Mouse (Mus musculus) midbrain, embryonic 11.5 days (tissue): ENCODE measurements around the gene T2. TPM values are rescaled to one million over a fixed set of nuclear protein-coding genes. Genes with fewer than 3 reads are reported as not detected.
A peak's percentile ranks its signal among the peaks of the same experiment; 100 is the strongest.

Experiments
- ATAC-seq: fragments of 200-750 bp; cut with Nextera tagmentation; 2 replicates; pipeline ENCODE4 v1.8.0; 2017; ENCODE audit warnings: moderate TSS enrichment, moderate library complexity; ENCODE audit not compliant: low FRiP score
- DNase-seq: peaks from one replicate; pipeline ENCODE4 v3.0.0; 2015; ENCODE audit warnings: low spot score; ENCODE audit errors: missing footprints
- H3K27ac ChIP-seq: fragments of 300-500 bp; sonication (generic); 2 replicates; pipeline ENCODE4 v1.5.1; 2014; ENCODE audit warnings: low read depth, low read length
- H3K27me3 ChIP-seq: fragments of 300-500 bp; sonication (generic); 2 replicates; pipeline ENCODE4 v1.6.1; 2014; ENCODE audit warnings: mild to moderate bottlenecking, low read length, moderate library complexity, mixed read lengths; ENCODE audit not compliant: control insufficient read depth, insufficient read depth
- H3K36me3 ChIP-seq: fragments of 300-500 bp; sonication (generic); 2 replicates; pipeline ENCODE4 v1.6.1; 2014; ENCODE audit warnings: mild to moderate bottlenecking, low read length, moderate library complexity, mixed read lengths; ENCODE audit not compliant: control insufficient read depth, insufficient read depth
- H3K4me1 ChIP-seq: fragments of 300-500 bp; sonication (generic); 2 replicates; pipeline ENCODE4 v1.6.1; 2014; ENCODE audit warnings: low read length; ENCODE audit not compliant: control insufficient read depth, insufficient read depth
- H3K4me2 ChIP-seq: fragments of 300-500 bp; sonication (generic); 2 replicates; pipeline ENCODE4 v1.6.1; 2014; ENCODE audit warnings: mild to moderate bottlenecking, moderate library complexity
- H3K4me3 ChIP-seq: fragments of 300-500 bp; sonication (generic); 2 replicates; pipeline ENCODE4 v1.5.1; 2014; ENCODE audit warnings: low read depth, low read length
- H3K9ac ChIP-seq: fragments of 300-500 bp; sonication (generic); 2 replicates; pipeline ENCODE4 v1.6.1; 2014; ENCODE audit warnings: low read length
- H3K9me3 ChIP-seq: fragments of 300-500 bp; sonication (generic); 2 replicates; pipeline ENCODE4 v1.6.1; 2016; ENCODE audit warnings: low read length; ENCODE audit not compliant: control insufficient read depth
- WGBS: fragments of 180-500 bp; shearing (Covaris S2); extraction: QIAGEN DNeasy Blood & Tissue Kit; methylation state at CpG from one replicate; pipeline ENCODE4 v1.1.7; 2014; 5-methylcytosine and 5-hydroxymethylcytosine counted together
- polyA plus RNA-seq: library from polyadenylated mRNA; unstranded; fragments of >200 nt; fragmentation: Nextera tagmentation; extraction: Ambion mirVana; gene quantifications from 2 replicates; pipeline ENCODE4 v1.2.1, GENCODE M21; 2014

T2 gene
- polyA plus RNA-seq, 1 experiment from 2014 or later, result 0.18 TPM

- H3K4me3 ChIP-seq, result no peak overlapping the region
- peaks cover under 1% of the 10 kb centered on the region; the same call in 1 of the 2 replicates for H3K27me3 ChIP-seq
- no peaks in the 10 kb centered on the region for H3K4me1 ChIP-seq
- no peak for ATAC-seq
- no peak for DNase-seq
- 55% methylated on average over 3 of the region's 3 CpGs for WGBS
- no peak overlapping the region for H3K4me2 ChIP-seq
- H3K9me3 ChIP-seq, result no peaks in the 10 kb centered on the region
- no peak overlapping the region for H3K27ac ChIP-seq
- no peak overlapping the region for H3K9ac ChIP-seq
- no peaks in the 10 kb centered on the region for H3K36me3 ChIP-seq
Measured at GRCm38 (mm10) chr17:8444062-8444461, 88.3 kb downstream of the T2 start.

GRCm38 (mm10) chr17:8447676-8448192 is 91.9 kb downstream of the T2 start:
- 63% methylated on average over 9 of the region's 9 CpGs for WGBS

GRCm38 (mm10) chr17:8448324-8448723 is 92.5 kb downstream of the T2 start:
- no peak overlapping the region for H3K4me3 ChIP-seq
- WGBS, result 67% methylated on average over 3 of the region's 3 CpGs
- H3K27ac ChIP-seq, result no peak overlapping the region
- H3K4me2 ChIP-seq, result no peak overlapping the region
- ATAC-seq (no peak), DNase-seq (no peak)
- no peaks in the 10 kb centered on the region for H3K36me3 ChIP-seq
- no peak overlapping the region for H3K9ac ChIP-seq
- H3K9me3 ChIP-seq, result no peaks in the 10 kb centered on the region
- H3K27me3 ChIP-seq, result no peaks in the 10 kb centered on the region
- no peaks in the 10 kb centered on the region for H3K4me1 ChIP-seq

More at GRCm38 (mm10) chr17:8447676-8448192, 91.9 kb downstream of the T2 start:
- H3K27me3 ChIP-seq, result no peaks in the 10 kb centered on the region
- H3K9ac ChIP-seq, result no peak overlapping the region
- H3K36me3 ChIP-seq, result no peaks in the 10 kb centered on the region
- no peak overlapping the region for H3K4me3 ChIP-seq
- H3K27ac ChIP-seq, result no peak overlapping the region
- no peaks in the 10 kb centered on the region for H3K9me3 ChIP-seq
- DNase-seq (no peak), ATAC-seq (no peak)
- H3K4me2 ChIP-seq, result no peak overlapping the region
- H3K4me1 ChIP-seq, result no peaks in the 10 kb centered on the region

GRCm38 (mm10) chr17:8455196-8455595 is 99.4 kb downstream of the T2 start:
- no peak overlapping the region; the same call in 1 of the 2 replicates for H3K27ac ChIP-seq
- no peak for DNase-seq
- no peak overlapping the region for H3K4me2 ChIP-seq
- no peaks in the 10 kb centered on the region for H3K36me3 ChIP-seq
- H3K4me1 ChIP-seq, result no peaks in the 10 kb centered on the region
- H3K4me3 ChIP-seq, result no peak overlapping the region
- no peaks in the 10 kb centered on the region for H3K27me3 ChIP-seq
- H3K9me3 ChIP-seq, result no peaks in the 10 kb centered on the region
- WGBS, result 62% methylated on average over 6 of the region's 6 CpGs
- no peak overlapping the region for H3K9ac ChIP-seq
- ATAC-seq, result no peak

GRCm38 (mm10) chr17:8455601-8456000 is 99.8 kb downstream of the T2 start:
- ATAC-seq, result no peak
- H3K4me3 ChIP-seq, result no peak overlapping the region
- no peaks in the 10 kb centered on the region for H3K27me3 ChIP-seq
- H3K27ac ChIP-seq, result no peak overlapping the region; the same call in 1 of the 2 replicates
- H3K9me3 ChIP-seq, result no peaks in the 10 kb centered on the region
- no peak overlapping the region for H3K9ac ChIP-seq
- WGBS, result 65% methylated on average over 7 of the region's 7 CpGs
- no peak for DNase-seq
- no peaks in the 10 kb centered on the region for H3K36me3 ChIP-seq
- no peak overlapping the region for H3K4me2 ChIP-seq
- H3K4me1 ChIP-seq, result no peaks in the 10 kb centered on the region

GRCm38 (mm10) chr17:8456856-8457460 is 101.2 kb downstream of the T2 start:
- H3K27ac ChIP-seq, result no peak overlapping the region
- no peaks in the 10 kb centered on the region for H3K27me3 ChIP-seq
- DNase-seq (no peak), ATAC-seq (no peak)
- H3K4me3 ChIP-seq, result no peak overlapping the region
- no peaks in the 10 kb centered on the region for H3K4me1 ChIP-seq
- H3K4me2 ChIP-seq, result no peak overlapping the region
- WGBS, result 61% methylated on average over 9 of the region's 9 CpGs
- H3K36me3 ChIP-seq, result no peaks in the 10 kb centered on the region
- no peaks in the 10 kb centered on the region for H3K9me3 ChIP-seq
- H3K9ac ChIP-seq, result no peak overlapping the region

GRCm38 (mm10) chr17:8461568-8461967 is 105.8 kb downstream of the T2 start:
- no peak overlapping the region for H3K27ac ChIP-seq
- no peaks in the 10 kb centered on the region for H3K27me3 ChIP-seq
- no peak overlapping the region for H3K9ac ChIP-seq
- no peak for ATAC-seq
- 3% methylated on average over 4 of the region's 4 CpGs for WGBS
- peak; percentile 92 for DNase-seq
- H3K4me2 ChIP-seq, result no peak overlapping the region
- no peaks in the 10 kb centered on the region for H3K36me3 ChIP-seq
- no peaks in the 10 kb centered on the region for H3K4me1 ChIP-seq
- no peak overlapping the region for H3K4me3 ChIP-seq
- no peaks in the 10 kb centered on the region for H3K9me3 ChIP-seq

GRCm38 (mm10) chr17:8463482-8464128 is 107.8 kb downstream of the T2 start:
- Histone ChIP-seq H3K4me3 (no peak overlapping the region), H3K36me3 (no peaks in the 10 kb centered on the region), H3K27me3 (peaks cover 3% of the 10 kb centered on the region; the same call in 1 of the 2 replicates), H3K9ac (no peak overlapping the region), H3K27ac (no peak overlapping the region), H3K9me3 (no peaks in the 10 kb centered on the region), H3K4me2 (no peak overlapping the region), H3K4me1 (no peaks in the 10 kb centered on the region)
- ATAC-seq, result peak; percentile 59; the same call in 1 of the 2 replicates
- WGBS, result 29% methylated on average over 9 of the region's 9 CpGs
- peak; percentile 98 for DNase-seq

GRCm38 (mm10) chr17:8467771-8468170 is 112.0 kb downstream of the T2 start:
- DNase-seq (no peak), ATAC-seq (no peak)
- Histone ChIP-seq H3K4me3 (no peak overlapping the region), H3K9ac (no peak overlapping the region), H3K27ac (no peak overlapping the region), H3K9me3 (no peaks in the 10 kb centered on the region), H3K4me1 (no peaks in the 10 kb centered on the region), H3K4me2 (no peak overlapping the region), H3K27me3 (peaks cover 3% of the 10 kb centered on the region; the same call in 1 of the 2 replicates), H3K36me3 (no peaks in the 10 kb centered on the region)
- 87% methylated on average over 3 of the region's 3 CpGs for WGBS
